Mouse (Mus musculus) erythroblast, embryonic 14.5 days (primary cell): ENCODE data around the gene Arhgef12.

ENCODE experiments used
- GATA1 ChIP-seq: IDR thresholded peaks from 2 replicates; pipeline ENCODE4 v1.6.1; 2012; ENCODE audit warnings: low read length, inconsistent platforms, mixed read lengths
- TAL1 ChIP-seq: IDR thresholded peaks from 3 replicates; pipeline ENCODE4 v1.6.1; 2012; ENCODE audit warnings: low read length, inconsistent platforms, mixed read lengths

DNA sequence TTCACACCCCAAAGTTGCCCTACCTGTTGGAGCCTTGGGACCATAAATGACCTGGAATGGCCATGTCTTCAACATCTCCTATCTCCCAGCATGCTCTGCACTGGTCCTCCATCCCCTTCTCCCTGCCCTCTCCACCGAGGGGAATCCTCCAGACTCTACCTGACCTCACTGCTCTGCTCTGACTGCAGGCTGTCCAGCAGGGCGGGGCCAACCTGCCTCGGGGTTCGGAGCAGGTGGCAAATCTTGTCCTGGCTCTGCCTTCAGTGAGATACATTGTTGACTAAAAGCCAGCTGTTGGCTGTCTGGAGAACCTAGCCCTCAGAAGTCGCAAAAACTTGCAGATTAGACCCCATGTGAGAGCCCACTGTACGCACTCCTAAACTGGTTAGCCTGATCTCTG, 180.5 kb downstream of the Arhgef12 start:
- TF ChIP-seq GATA1 (no peak), TAL1 (no peak)
